Mouse (Mus musculus): Measurements from ENCODE around the gene Mettl5. TPM values are rescaled to one million over a fixed set of nuclear protein-coding genes. Genes with fewer than 3 reads are reported as not detected.

The Mettl5 gene
- polyA plus RNA-seq, 1 experiment: 1.8 TPM

DNA sequence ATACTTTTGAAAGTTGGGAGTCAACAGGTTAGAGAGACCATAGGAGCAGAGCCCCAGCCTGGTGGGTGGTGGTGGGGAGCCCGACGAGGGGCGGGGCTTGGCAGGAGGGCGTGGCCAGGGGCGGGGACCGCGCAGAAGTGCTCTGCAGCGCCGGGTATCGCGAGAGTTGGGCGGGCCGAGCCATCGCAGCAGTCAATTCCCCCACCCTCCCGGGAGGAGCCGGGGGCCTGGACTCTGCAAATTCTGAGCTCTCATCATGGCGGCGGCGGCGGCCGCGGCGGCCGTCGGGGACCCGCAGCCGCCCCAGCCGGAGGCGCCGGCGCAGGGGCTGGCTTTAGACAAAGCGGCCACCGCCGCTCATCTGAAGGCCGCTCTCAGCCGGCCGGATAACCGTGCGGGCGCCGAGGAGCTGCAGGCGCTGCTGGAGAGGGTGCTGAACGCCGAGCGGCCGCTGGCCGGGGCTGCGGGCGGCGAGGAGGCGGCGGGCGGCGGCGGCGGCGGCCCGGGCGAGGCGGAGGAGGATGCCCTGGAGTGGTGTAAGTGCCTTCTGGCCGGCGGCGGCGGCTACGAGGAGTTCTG is 11.7 kb upstream of the Mettl5 start, which contains the start of gene Ubr3:
Gene Ubr3, plus strand, starts transcription at position 208 of the 579 bp plus-strand sequence.
- Histone ChIP-seq H3K27me3 (ENCODE audit: control insufficient read depth, insufficient read depth, low read length) (no peaks in the 10 kb centered on the region), H3K4me1 (ENCODE audit: control insufficient read depth, insufficient read depth, low read length) (peaks cover 2% of the 10 kb centered on the region; the same call in 1 of the 2 replicates), H3K4me3 (ENCODE audit: control insufficient read depth, low read depth, low read length) (peak within 1 kb of the TSS; percentile 96), H3K27ac (ENCODE audit: control insufficient read depth, insufficient read depth, low read depth, low read length) (peak within 1 kb of the TSS; percentile 85), H3K36me3 (ENCODE audit: control insufficient read depth, insufficient read depth, low read length) (no peaks in the 10 kb centered on the region)
- TF ChIP-seq CTCF (IDR thresholded peaks at IDR 0.05; ENCODE audit: control insufficient read depth, insufficient read depth, insufficient replicate concordance, low read depth, low read length) (no peak), POLR2A (IDR thresholded peaks at IDR 0.05; ENCODE audit: control insufficient read depth, low read depth, low read length) (peak; percentile 76)

DNA sequence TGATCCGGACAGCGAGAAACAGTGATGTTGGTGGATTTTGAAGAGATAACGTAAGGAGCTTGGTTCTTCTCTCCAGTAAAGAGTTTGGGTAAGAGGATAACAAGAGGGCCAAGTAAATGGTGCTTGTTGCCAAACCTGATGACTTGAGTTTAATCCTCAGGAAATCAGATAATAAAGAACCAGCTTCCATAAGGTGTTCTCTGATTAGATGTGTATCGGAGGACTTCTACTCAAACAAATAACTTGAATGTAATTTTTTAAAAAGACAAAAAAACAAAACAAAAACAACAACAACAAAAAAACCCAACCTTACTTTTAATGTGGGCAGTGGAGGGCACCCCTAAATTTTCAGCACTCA is 10.8 kb upstream of the Mettl5 start:
- no peaks in the 10 kb centered on the region for H3K36me3 ChIP-seq (ENCODE audit: control insufficient read depth, insufficient read depth, low read length)
- peaks cover 2% of the 10 kb centered on the region; the same call in 1 of the 2 replicates for H3K4me1 ChIP-seq (ENCODE audit: control insufficient read depth, insufficient read depth, low read length)
- no peak overlapping the region for H3K4me3 ChIP-seq (ENCODE audit: control insufficient read depth, low read depth, low read length)
- no peak for TF ChIP-seq CTCF (IDR thresholded peaks at IDR 0.05; ENCODE audit: control insufficient read depth, insufficient read depth, insufficient replicate concordance, low read depth, low read length)
- H3K27me3 ChIP-seq (ENCODE audit: control insufficient read depth, insufficient read depth, low read length): no peaks in the 10 kb centered on the region
- H3K27ac ChIP-seq (ENCODE audit: control insufficient read depth, insufficient read depth, low read depth, low read length): no peak overlapping the region

DNA sequence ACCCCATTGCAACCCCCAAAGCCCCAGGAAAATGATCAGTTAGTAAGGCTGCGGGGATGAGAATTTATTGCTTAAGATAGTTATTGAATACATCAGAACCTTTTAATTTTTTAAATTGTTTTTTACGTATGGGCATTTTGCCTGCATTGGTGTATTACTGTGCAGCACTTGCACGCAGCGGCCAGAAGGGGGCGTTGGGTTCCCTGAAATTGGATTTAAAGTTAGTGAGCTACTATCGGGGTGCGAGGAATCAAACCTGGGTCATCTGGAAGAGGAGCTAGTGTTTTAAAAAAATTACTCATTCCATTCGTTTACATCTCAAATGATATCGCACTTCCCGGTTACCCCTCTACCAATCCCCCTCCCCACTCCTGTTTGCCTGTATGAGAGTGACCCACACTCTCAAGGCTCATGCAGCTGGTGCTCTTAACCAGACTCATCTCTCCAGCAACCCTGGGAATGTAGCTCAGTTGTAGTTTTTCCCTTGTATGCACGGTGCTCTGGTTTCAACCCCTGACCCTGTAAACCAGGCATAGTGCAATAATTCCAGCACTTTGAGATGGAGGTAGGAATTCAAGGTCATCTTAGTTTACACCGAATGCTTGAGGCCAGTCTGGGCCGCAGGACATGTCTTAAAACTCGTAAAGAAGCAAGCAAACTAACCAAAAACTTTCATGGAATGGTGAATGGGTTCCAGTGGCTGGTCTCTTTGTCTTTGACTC is 10.2 kb upstream of the Mettl5 start:
- Histone ChIP-seq H3K27ac (ENCODE audit: control insufficient read depth, insufficient read depth, low read depth, low read length) (no peak overlapping the region), H3K4me1 (ENCODE audit: control insufficient read depth, insufficient read depth, low read length) (peaks cover 2% of the 10 kb centered on the region; the same call in 1 of the 2 replicates), H3K4me3 (ENCODE audit: control insufficient read depth, low read depth, low read length) (no peak overlapping the region), H3K27me3 (ENCODE audit: control insufficient read depth, insufficient read depth, low read length) (no peaks in the 10 kb centered on the region), H3K36me3 (ENCODE audit: control insufficient read depth, insufficient read depth, low read length) (no peaks in the 10 kb centered on the region)
- TF ChIP-seq POLR2A (IDR thresholded peaks at IDR 0.05; ENCODE audit: control insufficient read depth, low read depth, low read length) (no peak), CTCF (IDR thresholded peaks at IDR 0.05; ENCODE audit: control insufficient read depth, insufficient read depth, insufficient replicate concordance, low read depth, low read length) (peak; percentile 65; the same call in 1 of the 2 replicates)

DNA sequence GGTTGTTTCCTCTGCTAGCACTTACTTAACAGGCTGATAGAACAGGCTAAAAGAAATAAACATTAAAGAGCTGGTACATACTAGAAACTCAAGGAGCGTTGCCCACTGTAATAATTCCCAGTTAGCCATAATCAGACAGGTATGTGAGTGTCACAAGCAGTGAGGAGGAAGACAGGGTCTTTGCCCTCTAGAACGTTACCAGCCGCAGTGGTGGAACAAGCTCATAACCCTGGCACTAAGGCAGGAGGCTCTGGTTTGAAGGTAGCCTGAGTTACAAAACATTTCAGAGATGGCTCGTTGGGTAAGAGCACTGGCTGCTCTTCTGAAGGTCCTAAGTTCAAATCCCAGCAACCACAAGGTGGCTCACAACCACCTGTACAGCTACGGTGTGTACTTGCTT is 8.5 kb upstream of the Mettl5 start:
- no peak overlapping the region for H3K4me3 ChIP-seq (ENCODE audit: control insufficient read depth, low read depth, low read length)
- no peaks in the 10 kb centered on the region for H3K27me3 ChIP-seq (ENCODE audit: control insufficient read depth, insufficient read depth, low read length)
- H3K4me1 ChIP-seq (ENCODE audit: control insufficient read depth, insufficient read depth, low read length): peaks cover 2% of the 10 kb centered on the region; the same call in 1 of the 2 replicates
- TF ChIP-seq CTCF (IDR thresholded peaks at IDR 0.05; ENCODE audit: control insufficient read depth, insufficient read depth, insufficient replicate concordance, low read depth, low read length): no peak
- no peak for TF ChIP-seq POLR2A (IDR thresholded peaks at IDR 0.05; ENCODE audit: control insufficient read depth, low read depth, low read length)
- H3K27ac ChIP-seq (ENCODE audit: control insufficient read depth, insufficient read depth, low read depth, low read length): no peak overlapping the region
- H3K36me3 ChIP-seq (ENCODE audit: control insufficient read depth, insufficient read depth, low read length): no peaks in the 10 kb centered on the region

DNA sequence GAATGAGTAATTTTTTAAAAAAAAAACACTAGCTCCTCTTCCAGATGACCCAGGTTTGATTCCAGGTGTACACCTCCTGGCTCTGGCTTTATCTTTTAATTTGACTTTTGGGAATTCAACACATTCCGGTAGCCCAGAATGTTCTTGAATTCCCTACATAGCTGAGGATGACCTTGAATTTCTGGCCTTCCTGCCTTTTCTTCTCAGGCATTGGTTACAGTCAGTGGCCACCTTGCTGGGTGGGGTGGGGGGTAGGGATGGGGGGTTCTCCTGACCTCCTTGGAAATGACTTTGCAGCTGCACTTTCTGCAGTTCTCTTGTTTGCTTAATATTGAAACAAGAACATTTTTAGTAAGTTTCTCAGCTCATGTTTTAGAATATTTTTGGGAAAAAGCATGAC is 7.7 kb upstream of the Mettl5 start:
- TF ChIP-seq POLR2A (IDR thresholded peaks at IDR 0.05; ENCODE audit: control insufficient read depth, low read depth, low read length): no peak
- TF ChIP-seq CTCF (IDR thresholded peaks at IDR 0.05; ENCODE audit: control insufficient read depth, insufficient read depth, insufficient replicate concordance, low read depth, low read length): no peak
- H3K36me3 ChIP-seq (ENCODE audit: control insufficient read depth, insufficient read depth, low read length): no peaks in the 10 kb centered on the region
- H3K4me1 ChIP-seq (ENCODE audit: control insufficient read depth, insufficient read depth, low read length): peaks cover under 1% of the 10 kb centered on the region; the same call in 1 of the 2 replicates
- H3K27me3 ChIP-seq (ENCODE audit: control insufficient read depth, insufficient read depth, low read length): no peaks in the 10 kb centered on the region
- H3K27ac ChIP-seq (ENCODE audit: control insufficient read depth, insufficient read depth, low read depth, low read length): no peak overlapping the region
- H3K4me3 ChIP-seq (ENCODE audit: control insufficient read depth, low read depth, low read length): no peak overlapping the region

DNA sequence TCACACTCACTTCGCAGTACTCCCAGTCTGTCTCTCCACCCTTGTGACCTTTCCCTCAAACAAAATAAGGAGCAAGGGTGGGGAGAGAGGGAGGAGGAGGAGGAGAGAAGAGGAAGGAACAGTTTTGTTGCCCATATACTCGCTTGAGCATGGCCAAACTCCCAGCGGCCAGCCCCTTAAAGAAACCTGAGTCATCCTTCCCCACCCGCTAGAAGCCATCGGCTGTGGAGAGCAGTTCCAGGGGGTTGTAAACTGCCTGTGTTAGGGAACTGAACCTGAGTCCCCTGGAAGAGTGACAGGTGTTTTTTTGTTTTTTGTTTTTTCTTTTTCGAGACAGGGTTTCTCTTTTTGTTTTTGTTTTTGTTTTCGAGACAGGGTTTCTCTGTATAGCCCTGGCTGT is 5.4 kb upstream of the Mettl5 start:
- H3K4me1 ChIP-seq (ENCODE audit: control insufficient read depth, insufficient read depth, low read length): no peaks in the 10 kb centered on the region
- TF ChIP-seq POLR2A (IDR thresholded peaks at IDR 0.05; ENCODE audit: control insufficient read depth, low read depth, low read length) (no peak), CTCF (IDR thresholded peaks at IDR 0.05; ENCODE audit: control insufficient read depth, insufficient read depth, insufficient replicate concordance, low read depth, low read length) (no peak)
- H3K27ac ChIP-seq (ENCODE audit: control insufficient read depth, insufficient read depth, low read depth, low read length): no peak overlapping the region
- H3K27me3 ChIP-seq (ENCODE audit: control insufficient read depth, insufficient read depth, low read length): no peaks in the 10 kb centered on the region
- H3K4me3 ChIP-seq (ENCODE audit: control insufficient read depth, low read depth, low read length): no peak overlapping the region
- no peaks in the 10 kb centered on the region for H3K36me3 ChIP-seq (ENCODE audit: control insufficient read depth, insufficient read depth, low read length)

DNA sequence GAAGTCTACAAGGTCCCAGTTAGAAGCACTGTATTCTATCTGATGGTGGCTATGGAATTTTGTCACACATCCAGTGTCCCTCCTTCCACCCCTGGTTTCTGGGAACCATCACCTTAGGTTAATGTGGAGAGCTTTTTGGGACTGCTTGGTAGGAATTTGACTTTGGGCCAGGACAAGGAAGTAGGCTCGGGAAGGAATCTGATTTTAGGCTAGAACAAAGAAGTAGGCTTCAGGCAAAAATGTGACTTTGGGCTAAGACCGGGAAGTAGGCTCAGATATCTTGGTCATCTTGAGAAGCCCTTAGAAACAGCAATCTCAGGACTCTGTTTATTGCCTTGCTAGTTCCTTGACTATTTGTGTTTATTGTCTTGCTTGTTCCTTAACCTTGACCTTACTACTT is 3.5 kb upstream of the Mettl5 start:
- Histone ChIP-seq H3K27me3 (ENCODE audit: control insufficient read depth, insufficient read depth, low read length) (no peaks in the 10 kb centered on the region), H3K4me3 (ENCODE audit: control insufficient read depth, low read depth, low read length) (no peak overlapping the region), H3K36me3 (ENCODE audit: control insufficient read depth, insufficient read depth, low read length) (no peaks in the 10 kb centered on the region), H3K27ac (ENCODE audit: control insufficient read depth, insufficient read depth, low read depth, low read length) (no peak overlapping the region), H3K4me1 (ENCODE audit: control insufficient read depth, insufficient read depth, low read length) (peaks cover 3% of the 10 kb centered on the region; the same call in 1 of the 2 replicates)
- TF ChIP-seq CTCF (IDR thresholded peaks at IDR 0.05; ENCODE audit: control insufficient read depth, insufficient read depth, insufficient replicate concordance, low read depth, low read length): no peak
- TF ChIP-seq POLR2A (IDR thresholded peaks at IDR 0.05; ENCODE audit: control insufficient read depth, low read depth, low read length): no peak

Data from testis, adult 2 months (tissue).